Mouse (Mus musculus) T-cell, adult 2 months (primary cell): ENCODE data around the gene Smim4.

Experiments
- DNase-seq: peaks from one replicate; pipeline ENCODE4 v3.0.0; 2022; ENCODE audit warnings: low spot score

Smim4 gene

GRCm38 (mm10) chr14:31138897-31139429, 10.2 kb upstream of the Smim4 start:
- DNase-seq, result no peak

GRCm38 (mm10) chr14:31138219-31138896, 9.6 kb upstream of the Smim4 start:
- no peak for DNase-seq

GRCm38 (mm10) chr14:31137791-31138190, 9.0 kb upstream of the Smim4 start:
- no peak for DNase-seq

- DNase-seq, result no peak
Measured at GRCm38 (mm10) chr14:31137281-31137595, 8.5 kb upstream of the Smim4 start.

- no peak for DNase-seq
Measured at GRCm38 (mm10) chr14:31136411-31137280, 7.9 kb upstream of the Smim4 start.

GRCm38 (mm10) chr14:31135495-31136410, 7.0 kb upstream of the Smim4 start:
- DNase-seq, result no peak

GRCm38 (mm10) chr14:31134015-31135000, 5.6 kb upstream of the Smim4 start:
- no peak for DNase-seq

GRCm38 (mm10) chr14:31133023-31133665, 4.4 kb upstream of the Smim4 start:
- no peak for DNase-seq

GRCm38 (mm10) chr14:31132491-31132975, 3.8 kb upstream of the Smim4 start:
- no peak for DNase-seq

- no peak for DNase-seq
Measured at GRCm38 (mm10) chr14:31132031-31132430, 3.3 kb upstream of the Smim4 start.

- peak; percentile 10 for DNase-seq
Measured at GRCm38 (mm10) chr14:31131272-31131821, 2.6 kb upstream of the Smim4 start.

GRCm38 (mm10) chr14:31130236-31131220, 1.8 kb upstream of the Smim4 start, which contains the start of gene Nt5dc2:
Nt5dc2 (plus strand) TSS chr14:31131053.
- DNase-seq, result peak; percentile 62

- no peak for DNase-seq
Measured at GRCm38 (mm10) chr14:31129326-31130235, 825 bp upstream of the Smim4 start.

GRCm38 (mm10) chr14:31128101-31128825, 493 bp downstream of the Smim4 start:
- peak; percentile 65 for DNase-seq

- DNase-seq, result no peak
Measured at GRCm38 (mm10) chr14:31126826-31127225, 1.9 kb downstream of the Smim4 start.
